Mouse (Mus musculus): ENCODE measurements at regions not wholly inside any gene's neighbourhood (a gene's known extent, or its start where the extent isn't known, plus 50 kb on each side); places are given as distances from the start of the nearest gene placed in this dataset.

GRCm38 (mm10) chr6:50713297-50713696, 59.1 kb upstream of the Npvf start:
- DNase-seq, result no peak

GRCm38 (mm10) chr6:50718631-50719030, 64.4 kb upstream of the Npvf start:
- DNase-seq, result no peak

- no peak for DNase-seq
These were observed 66.1 kb upstream of the Npvf start for GRCm38 (mm10) chr6:50720346-50720745.

GRCm38 (mm10) chr6:50725640-50726039, 71.4 kb upstream of the Npvf start:
- DNase-seq, result no peak

- no peak for DNase-seq
These were observed 71.9 kb upstream of the Npvf start for GRCm38 (mm10) chr6:50726166-50726591.

- DNase-seq, result no peak
These were observed 76.8 kb upstream of the Npvf start for GRCm38 (mm10) chr6:50730744-50731718.

- no peak for DNase-seq
These were observed 80.5 kb upstream of the Npvf start for GRCm38 (mm10) chr6:50734701-50735100.

GRCm38 (mm10) chr6:50735825-50736224, 81.6 kb upstream of the Npvf start:
- DNase-seq, result no peak

GRCm38 (mm10) chr6:50742009-50742408, 87.8 kb upstream of the Npvf start:
- no peak for DNase-seq

- peak; percentile 6 for DNase-seq
These were observed 90.4 kb upstream of the Npvf start for GRCm38 (mm10) chr6:50744462-50745166.

- DNase-seq, result no peak
These were observed 98.9 kb upstream of the Npvf start for GRCm38 (mm10) chr6:50753151-50753550.

GRCm38 (mm10) chr6:50754786-50755185, 100.5 kb upstream of the Npvf start:
- no peak for DNase-seq

- no peak for DNase-seq
These were observed 106.1 kb upstream of the Npvf start for GRCm38 (mm10) chr6:50760367-50760766.

- DNase-seq, result no peak
These were observed 108.9 kb upstream of the Npvf start for GRCm38 (mm10) chr6:50763121-50763520.

GRCm38 (mm10) chr6:50766442-50766915, 112.2 kb upstream of the Npvf start:
- peak; percentile 16 for DNase-seq

- no peak for DNase-seq
These were observed 112.9 kb upstream of the Npvf start for GRCm38 (mm10) chr6:50767126-50767525.

GRCm38 (mm10) chr6:50767827-50768226, 113.6 kb upstream of the Npvf start:
- no peak for DNase-seq

GRCm38 (mm10) chr6:50769101-50769500, 114.9 kb upstream of the Npvf start:
- DNase-seq, result no peak

- no peak for DNase-seq
These were observed 116.2 kb upstream of the Npvf start for GRCm38 (mm10) chr6:50770481-50770880.

GRCm38 (mm10) chr6:50775637-50776036, 121.4 kb upstream of the Npvf start:
- DNase-seq, result no peak

- no peak for DNase-seq
These were observed 122.1 kb upstream of the Npvf start for GRCm38 (mm10) chr6:50776236-50776832.

GRCm38 (mm10) chr6:50776931-50777495, 122.8 kb upstream of the Npvf start:
- DNase-seq, result no peak

- DNase-seq, result no peak
These were observed 123.6 kb upstream of the Npvf start for GRCm38 (mm10) chr6:50777827-50778226.
